Mouse (Mus musculus) inflammation-experienced regulatory T-cells, adult 16 weeks (primary cell): ENCODE results near the gene Abi2. TPM values are rescaled to one million over a fixed set of nuclear protein-coding genes. Genes with fewer than 3 reads are reported as not detected.

ENCODE experiments used
- polyA plus RNA-seq: library from polyadenylated mRNA; unstranded; fragments of 100-300 nt; shearing (Covaris generic); gene quantifications from one replicate; pipeline ENCODE4 v1.2.1, GENCODE M21; 2017

The Abi2 gene
- 23.8 TPM for polyA plus RNA-seq

DNA sequence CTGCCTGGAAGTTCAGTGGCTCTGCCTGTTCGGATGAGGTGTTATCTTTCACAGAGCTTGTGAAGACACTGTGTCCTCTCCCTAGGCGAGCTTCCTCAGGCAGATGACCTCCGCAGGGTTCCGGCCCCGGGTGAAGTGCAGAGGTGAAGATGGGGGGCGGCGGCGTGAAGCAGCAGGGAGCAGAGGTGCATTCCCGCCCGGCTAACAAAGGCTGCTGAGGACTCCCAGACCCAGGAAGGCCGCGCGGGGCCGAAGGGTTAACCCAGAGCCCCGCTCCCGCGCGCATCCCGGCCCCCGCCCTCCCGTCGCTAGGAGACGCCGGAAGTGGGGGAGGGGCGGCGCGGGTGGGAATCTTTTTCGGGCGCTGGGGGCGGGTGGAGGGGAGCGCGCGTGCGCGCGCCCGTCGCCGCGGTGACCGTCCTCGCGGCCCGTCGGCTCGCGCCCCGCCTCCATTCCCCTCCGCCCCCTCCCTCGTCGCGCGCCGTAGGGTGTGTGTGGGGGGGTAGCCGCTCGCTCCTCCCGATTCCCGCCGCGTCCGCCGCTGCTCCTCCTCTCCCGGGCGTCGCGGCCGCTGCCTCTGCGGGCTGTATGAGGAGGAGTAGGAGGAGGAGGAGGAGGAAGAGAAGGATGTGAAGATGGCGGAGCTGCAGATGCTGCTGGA is at the start of gene Abi2:
Abi2 (plus strand) TSS at position 452 of the 661 bp plus-strand sequence.

Other genes starting within 250 kb of the Abi2 start
- gene Nbeal1, start 229.0 kb upstream of the Abi2 start, polyA plus RNA-seq: 19.2 TPM
- 16.5 TPM for gene Cyp20a1, start 66.3 kb upstream of the Abi2 start, polyA plus RNA-seq
- 3.1 TPM for gene Raph1, start 157.5 kb downstream of the Abi2 start, polyA plus RNA-seq